Mouse (Mus musculus): ENCODE measurements around the gene Sox13. TPM values are rescaled to one million over a fixed set of nuclear protein-coding genes. Genes with fewer than 3 reads are reported as not detected.

Sox13 gene
- polyA plus RNA-seq (2014; fragmentation: Nextera tagmentation; extraction: Ambion mirVana), result 5.8 and 6.0 TPM in 2 replicates

GRCm38 (mm10) chr1:133423543-133424480, at the start of gene Sox13:
TSS of gene Sox13 (minus strand) at chr1:133424377.
- Histone ChIP-seq H3K4me3 (replicated peaks; ENCODE audit: low read length) (peak within 1 kb of the TSS; percentile 83), H3K27me3 (ENCODE audit: control insufficient read depth, insufficient read depth, low read length) (no peaks in the 10 kb centered on the region), H3K27ac (peak within 1 kb of the TSS; percentile 85), H3K9me3 (ENCODE audit: control insufficient read depth, low read length) (no peaks in the 10 kb centered on the region), H3K4me2 (replicated peaks) (peak within 1 kb of the TSS; percentile 98), H3K36me3 (replicated peaks; ENCODE audit: control insufficient read depth, insufficient read depth) (no peaks in the 10 kb centered on the region), H3K9ac (peak within 1 kb of the TSS; percentile 77), H3K4me1 (replicated peaks; ENCODE audit: control insufficient read depth, insufficient read depth, low read length) (peaks cover 25% of the 10 kb centered on the region)
- ATAC-seq (ENCODE audit: low FRiP score) (peak; percentile 72), DNase-seq (ENCODE audit: low spot score) (peak; percentile 67)
- under 1% methylated on average over 118 of the region's 128 CpGs for WGBS

- Histone ChIP-seq H3K4me3 (replicated peaks; ENCODE audit: low read length) (no peak overlapping the region), H3K4me1 (replicated peaks; ENCODE audit: control insufficient read depth, insufficient read depth, low read length) (no peaks in the 10 kb centered on the region), H3K36me3 (replicated peaks; ENCODE audit: control insufficient read depth, insufficient read depth) (no peaks in the 10 kb centered on the region), H3K9me3 (ENCODE audit: control insufficient read depth, low read length) (no peaks in the 10 kb centered on the region), H3K27ac (no peak overlapping the region), H3K4me2 (replicated peaks) (no peak overlapping the region), H3K27me3 (ENCODE audit: control insufficient read depth, insufficient read depth, low read length) (no peaks in the 10 kb centered on the region), H3K9ac (no peak overlapping the region)
- ATAC-seq (ENCODE audit: low FRiP score) (no peak), DNase-seq (ENCODE audit: low spot score) (no peak)
- 49% methylated on average over 2 of the region's 2 CpGs for WGBS
Observed at GRCm38 (mm10) chr1:133471556-133471955, 47.4 kb upstream of the Sox13 start.

- ATAC-seq (ENCODE audit: low FRiP score), result no peak
- H3K27ac ChIP-seq, result no peak overlapping the region
Observed at GRCm38 (mm10) chr1:133471086-133471485, 46.9 kb upstream of the Sox13 start.

GRCm38 (mm10) chr1:133470242-133471025, 46.3 kb upstream of the Sox13 start:
- ATAC-seq (ENCODE audit: low FRiP score), result no peak
- no peaks in the 10 kb centered on the region for H3K27me3 ChIP-seq (ENCODE audit: control insufficient read depth, insufficient read depth, low read length)
- no peak overlapping the region for H3K4me3 ChIP-seq (replicated peaks; ENCODE audit: low read length)
- DNase-seq (ENCODE audit: low spot score), result no peak
- no peaks in the 10 kb centered on the region for H3K4me1 ChIP-seq (replicated peaks; ENCODE audit: control insufficient read depth, insufficient read depth, low read length)
- H3K27ac ChIP-seq, result no peak overlapping the region
- H3K9me3 ChIP-seq (ENCODE audit: control insufficient read depth, low read length), result no peaks in the 10 kb centered on the region
- H3K9ac ChIP-seq, result no peak overlapping the region
- H3K4me2 ChIP-seq (replicated peaks), result no peak overlapping the region
- WGBS, result 14% methylated on average over 10 of the region's 10 CpGs
- H3K36me3 ChIP-seq (replicated peaks; ENCODE audit: control insufficient read depth, insufficient read depth), result no peaks in the 10 kb centered on the region

More at GRCm38 (mm10) chr1:133471086-133471485, 46.9 kb upstream of the Sox13 start:
- H3K4me1 ChIP-seq (replicated peaks; ENCODE audit: control insufficient read depth, insufficient read depth, low read length), result no peaks in the 10 kb centered on the region
- WGBS, result 64% methylated on average over 7 of the region's 7 CpGs
- DNase-seq (ENCODE audit: low spot score), result no peak
- H3K4me2 ChIP-seq (replicated peaks), result no peak overlapping the region
- no peaks in the 10 kb centered on the region for H3K36me3 ChIP-seq (replicated peaks; ENCODE audit: control insufficient read depth, insufficient read depth)
- no peaks in the 10 kb centered on the region for H3K27me3 ChIP-seq (ENCODE audit: control insufficient read depth, insufficient read depth, low read length)
- no peak overlapping the region for H3K4me3 ChIP-seq (replicated peaks; ENCODE audit: low read length)
- H3K9ac ChIP-seq, result no peak overlapping the region
- H3K9me3 ChIP-seq (ENCODE audit: control insufficient read depth, low read length), result no peaks in the 10 kb centered on the region

DNA sequence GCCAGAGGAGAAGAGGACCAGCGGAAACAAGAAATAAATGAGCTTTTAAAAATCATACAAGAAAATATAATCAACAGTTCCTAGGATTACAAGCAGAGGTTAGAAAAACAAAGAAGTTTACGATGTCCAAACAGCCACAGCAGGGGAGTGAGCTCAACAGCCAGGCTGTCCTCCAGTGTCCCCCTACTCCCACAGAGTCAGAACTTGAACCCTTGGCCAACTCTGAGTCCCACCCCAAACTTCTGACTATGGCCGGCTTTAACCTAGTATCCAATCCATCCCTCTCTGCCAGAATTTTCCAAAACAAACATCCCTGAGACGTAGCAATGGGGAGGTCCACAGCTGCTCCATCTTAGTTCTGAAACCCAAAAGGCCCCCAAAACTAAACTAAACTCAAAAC, 45.0 kb upstream of the Sox13 start:
- Histone ChIP-seq H3K4me1 (replicated peaks; ENCODE audit: control insufficient read depth, insufficient read depth, low read length) (no peaks in the 10 kb centered on the region), H3K9ac (no peak overlapping the region), H3K4me2 (replicated peaks) (no peak overlapping the region), H3K27me3 (ENCODE audit: control insufficient read depth, insufficient read depth, low read length) (no peaks in the 10 kb centered on the region), H3K27ac (no peak overlapping the region), H3K9me3 (ENCODE audit: control insufficient read depth, low read length) (no peaks in the 10 kb centered on the region), H3K4me3 (replicated peaks; ENCODE audit: low read length) (no peak overlapping the region), H3K36me3 (replicated peaks; ENCODE audit: control insufficient read depth, insufficient read depth) (no peaks in the 10 kb centered on the region)
- ATAC-seq (ENCODE audit: low FRiP score), result no peak
- 64% methylated on average over 4 of the region's 4 CpGs for WGBS
- no peak for DNase-seq (ENCODE audit: low spot score)

- no peak for ATAC-seq (ENCODE audit: low FRiP score)
- H3K27ac ChIP-seq, result no peak overlapping the region
- DNase-seq (ENCODE audit: low spot score), result no peak
- WGBS, result 42% methylated on average over 6 of the region's 6 CpGs
- no peaks in the 10 kb centered on the region for H3K4me1 ChIP-seq (replicated peaks; ENCODE audit: control insufficient read depth, insufficient read depth, low read length)
- H3K9me3 ChIP-seq (ENCODE audit: control insufficient read depth, low read length), result no peaks in the 10 kb centered on the region
- no peaks in the 10 kb centered on the region for H3K27me3 ChIP-seq (ENCODE audit: control insufficient read depth, insufficient read depth, low read length)
- H3K9ac ChIP-seq, result no peak overlapping the region
- H3K4me3 ChIP-seq (replicated peaks; ENCODE audit: low read length), result no peak overlapping the region
- no peak overlapping the region for H3K4me2 ChIP-seq (replicated peaks)
- H3K36me3 ChIP-seq (replicated peaks; ENCODE audit: control insufficient read depth, insufficient read depth), result no peaks in the 10 kb centered on the region
Observed at GRCm38 (mm10) chr1:133468751-133469150, 44.6 kb upstream of the Sox13 start.

DNA sequence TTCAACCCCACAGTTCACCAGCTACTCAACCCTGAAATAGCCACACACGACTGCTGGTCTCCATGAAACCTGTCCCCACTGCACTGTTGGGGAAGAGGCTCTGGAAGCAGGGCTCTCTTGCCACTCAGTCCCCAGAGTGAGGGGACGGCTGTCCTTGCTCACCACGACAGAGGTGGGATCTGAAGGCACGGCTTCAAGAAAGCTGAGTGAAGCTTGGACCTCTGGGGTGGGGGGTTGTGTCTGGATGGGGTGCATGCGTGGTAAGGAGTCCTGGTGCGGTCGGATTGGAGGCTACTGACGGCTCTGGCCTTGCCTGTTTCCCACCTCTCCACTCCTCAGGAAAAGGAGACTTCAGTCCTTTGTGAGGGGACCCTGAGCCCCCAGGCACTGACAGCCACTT, 43.7 kb upstream of the Sox13 start:
- DNase-seq (ENCODE audit: low spot score) (no peak), ATAC-seq (ENCODE audit: low FRiP score) (no peak)
- Histone ChIP-seq H3K36me3 (replicated peaks; ENCODE audit: control insufficient read depth, insufficient read depth) (no peaks in the 10 kb centered on the region), H3K4me3 (replicated peaks; ENCODE audit: low read length) (no peak overlapping the region), H3K4me1 (replicated peaks; ENCODE audit: control insufficient read depth, insufficient read depth, low read length) (no peaks in the 10 kb centered on the region), H3K27ac (no peak overlapping the region), H3K9ac (no peak overlapping the region), H3K27me3 (ENCODE audit: control insufficient read depth, insufficient read depth, low read length) (no peaks in the 10 kb centered on the region), H3K9me3 (ENCODE audit: control insufficient read depth, low read length) (no peaks in the 10 kb centered on the region), H3K4me2 (replicated peaks) (no peak overlapping the region)
- 59% methylated on average over 8 of the region's 8 CpGs for WGBS

- Histone ChIP-seq H3K4me3 (replicated peaks; ENCODE audit: low read length) (no peak overlapping the region), H3K9ac (no peak overlapping the region), H3K27me3 (ENCODE audit: control insufficient read depth, insufficient read depth, low read length) (no peaks in the 10 kb centered on the region), H3K4me1 (replicated peaks; ENCODE audit: control insufficient read depth, insufficient read depth, low read length) (no peaks in the 10 kb centered on the region), H3K36me3 (replicated peaks; ENCODE audit: control insufficient read depth, insufficient read depth) (no peaks in the 10 kb centered on the region), H3K4me2 (replicated peaks) (no peak overlapping the region), H3K9me3 (ENCODE audit: control insufficient read depth, low read length) (no peaks in the 10 kb centered on the region), H3K27ac (no peak overlapping the region)
- DNase-seq (ENCODE audit: low spot score) (no peak), ATAC-seq (ENCODE audit: low FRiP score) (no peak)
- WGBS, result 92% methylated on average over 5 of the region's 5 CpGs
Observed at GRCm38 (mm10) chr1:133463138-133463537, 39.0 kb upstream of the Sox13 start.

DNA sequence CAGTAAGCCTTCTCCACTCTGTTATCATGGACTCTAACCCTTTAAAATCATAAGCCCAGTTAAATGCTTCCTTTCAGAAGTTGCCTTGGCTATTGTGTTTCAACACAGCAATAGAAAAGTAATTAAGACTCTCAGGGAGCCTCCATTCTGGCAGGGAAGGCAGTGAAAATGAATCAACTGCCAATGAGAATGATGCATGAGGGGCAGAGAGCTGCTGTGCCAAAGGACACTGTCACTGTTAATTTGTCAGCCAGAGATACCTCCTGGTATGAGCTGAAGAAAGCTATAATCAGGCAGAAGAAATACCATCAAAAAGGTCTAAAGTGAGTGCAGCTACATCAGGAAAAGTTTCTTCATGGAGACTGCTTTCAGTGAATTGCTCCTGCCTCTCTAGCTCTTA, 36.8 kb upstream of the Sox13 start:
- no peak for ATAC-seq (ENCODE audit: low FRiP score)
- H3K9me3 ChIP-seq (ENCODE audit: control insufficient read depth, low read length), result no peaks in the 10 kb centered on the region
- no peak overlapping the region for H3K4me2 ChIP-seq (replicated peaks)
- no peak overlapping the region for H3K9ac ChIP-seq
- H3K4me1 ChIP-seq (replicated peaks; ENCODE audit: control insufficient read depth, insufficient read depth, low read length), result no peaks in the 10 kb centered on the region
- H3K27ac ChIP-seq, result no peak overlapping the region
- no peaks in the 10 kb centered on the region for H3K36me3 ChIP-seq (replicated peaks; ENCODE audit: control insufficient read depth, insufficient read depth)
- no peak for DNase-seq (ENCODE audit: low spot score)
- H3K4me3 ChIP-seq (replicated peaks; ENCODE audit: low read length), result no peak overlapping the region
- H3K27me3 ChIP-seq (ENCODE audit: control insufficient read depth, insufficient read depth, low read length), result no peaks in the 10 kb centered on the region
